Comparison of ENCODE assay signal across 9 mouse cellular contexts in the genomic region with DNA sequence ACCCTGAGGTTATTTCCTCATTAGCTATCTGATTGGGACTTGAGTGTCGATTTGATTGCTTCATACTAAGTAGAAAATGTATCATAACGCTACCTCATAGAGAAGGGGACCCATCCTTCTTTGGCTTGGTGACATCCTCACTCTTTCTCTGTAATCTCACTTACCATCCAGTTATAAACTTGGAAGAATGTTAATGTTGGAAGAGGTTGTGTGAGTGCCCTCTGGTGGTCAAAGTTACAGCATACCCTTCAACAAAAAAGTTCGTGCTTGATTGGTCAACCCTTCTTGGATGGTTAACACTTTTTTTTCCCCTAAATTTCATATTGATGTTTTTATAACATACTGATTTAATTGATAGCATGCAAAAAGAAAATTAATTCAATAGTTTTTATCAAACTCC.
DNase-seq lines count a peak whose midpoint lies in the region; ATAC-seq and TF ChIP-seq lines count a peak whose summit lies in the region.
"Had no signal": no experiment of that assay in that cellular context is flagged by ENCODE, and none has a peak within 500 bp of the region (broad histone marks: within the 10 kb centered on the region; RNA-seq: fewer than 3 reads in every experiment).

No protein-coding gene starts in this region.

- ATAC-seq in kidney, embryonic 14.5 days (ENCODE audit: low FRiP score, low TSS enrichment) = no peak
- ATAC-seq in liver, embryonic 14.5 days (ENCODE audit: insufficient read depth) = no peak
- ATAC-seq in CD4-positive, CD25-positive, alpha-beta regulatory T cell, adult 4 months = no peak

- H3K4me1 ChIP-seq in kidney, embryonic 14.5 days (ENCODE audit: control insufficient read depth, insufficient read depth, low read length) = no peaks in the 10 kb centered on the region
- no peaks in the 10 kb centered on the region for H3K4me1 ChIP-seq in liver, embryonic 14.5 days (replicated peaks; ENCODE audit: control insufficient read depth in 2 of 2, insufficient read depth in 2 of 2, low read length in 1 of 2)
- H3K4me1 ChIP-seq: limb, embryonic 15.5 days had no signal

- H3K4me2 ChIP-seq in kidney, embryonic 14.5 days (replicated peaks; ENCODE audit: low read depth, low read length) = no peak overlapping the region
- H3K4me2 ChIP-seq in liver, embryonic 14.5 days (ENCODE audit: low read depth) = no peak overlapping the region
- H3K4me2 ChIP-seq: limb, embryonic 15.5 days had no signal

- H3K9ac ChIP-seq in kidney, embryonic 14.5 days (ENCODE audit: low read depth, low read length) = no peak overlapping the region
- H3K9ac ChIP-seq in liver, embryonic 14.5 days (replicated peaks) = no peak overlapping the region
- H3K9ac ChIP-seq: limb, embryonic 15.5 days had no signal

- no peak overlapping the region for H3K27ac ChIP-seq in kidney, embryonic 14.5 days (ENCODE audit: low read depth, low read length)
- H3K27ac ChIP-seq in liver, embryonic 14.5 days = no peak overlapping the region
- H3K27ac ChIP-seq: limb, embryonic 15.5 days had no signal

- no peaks in the 10 kb centered on the region for H3K36me3 ChIP-seq in kidney, embryonic 14.5 days (ENCODE audit: control insufficient read depth, insufficient read depth, low read length)
- no peaks in the 10 kb centered on the region for H3K36me3 ChIP-seq in liver, embryonic 14.5 days (replicated peaks; ENCODE audit: control insufficient read depth, insufficient read depth, low read depth)
- H3K36me3 ChIP-seq: limb, embryonic 15.5 days had no signal

- TF ChIP-seq EP300 in liver, embryonic 14.5 days (IDR thresholded peaks at IDR 0.05; ENCODE audit: low read depth) = no peak

- WGBS in kidney, embryonic 14.5 days = 40% methylated on average over 3 of the region's 3 CpGs
- 44% methylated on average over 3 of the region's 3 CpGs for WGBS in liver, embryonic 14.5 days (ENCODE audit: insufficient replicate concordance)

- DNase-seq in kidney, adult 18-20 months = peak; percentile 6
- DNase-seq in ES-CJ7 (ENCODE audit: low read depth, low spot score) = peak; percentile 43
- DNase-seq in adrenal gland, adult 18-20 months (ENCODE audit: low spot score in 2 of 2) = peak; percentile 17 to 18
- peak; percentile 4 for DNase-seq in fibroblast of lung, adult 2 months (ENCODE audit: low read depth)
- DNase-seq in liver, embryonic 14.5 days (ENCODE audit: low read depth in 3 of 3, low spot score in 3 of 3) = no peak
- DNase-seq in thymus, postnatal 25 days = no peak

- no peak overlapping the region for H3K4me3 ChIP-seq in kidney, embryonic 14.5 days (ENCODE audit: low read length)
- H3K4me3 ChIP-seq in liver, embryonic 14.5 days (ENCODE audit: insufficient read depth in 1 of 2, low read depth in 2 of 2, low read length in 2 of 2) = no peak overlapping the region
- H3K4me3 ChIP-seq: limb, embryonic 15.5 days had no signal

- no peaks in the 10 kb centered on the region for H3K9me3 ChIP-seq in kidney, embryonic 14.5 days (ENCODE audit: control insufficient read depth, low read length)
- no peaks in the 10 kb centered on the region for H3K9me3 ChIP-seq in liver, embryonic 14.5 days (ENCODE audit: control insufficient read depth, low read length)
- H3K9me3 ChIP-seq: limb, embryonic 15.5 days had no signal

- peak; percentile 24; the same call in 1 of the 2 replicates for TF ChIP-seq CTCF in liver, embryonic 14.5 days (IDR thresholded peaks at IDR 0.05; ENCODE audit: low read depth)

- no peaks in the 10 kb centered on the region for H3K27me3 ChIP-seq in kidney, embryonic 14.5 days (ENCODE audit: control insufficient read depth, insufficient read depth, low read length)
- H3K27me3 ChIP-seq in liver, embryonic 14.5 days (ENCODE audit: control insufficient read depth, insufficient read depth, low read length) = no peaks in the 10 kb centered on the region
- H3K27me3 ChIP-seq: limb, embryonic 15.5 days had no signal

Comparison
In these comparisons a context has a peak if more than half of its experiments do, and no peak if none do; other contexts are left out.
1. DNase-seq: peak in kidney, adult 18-20 months (single experiment), ES-CJ7 (single experiment), adrenal gland, adult 18-20 months (2 of 2) and fibroblast of lung, adult 2 months (single experiment); none in liver, embryonic 14.5 days (0 of 3) and thymus, postnatal 25 days (single experiment).